12 mouse cellular contexts compared by ENCODE assay signal in the genomic region with DNA sequence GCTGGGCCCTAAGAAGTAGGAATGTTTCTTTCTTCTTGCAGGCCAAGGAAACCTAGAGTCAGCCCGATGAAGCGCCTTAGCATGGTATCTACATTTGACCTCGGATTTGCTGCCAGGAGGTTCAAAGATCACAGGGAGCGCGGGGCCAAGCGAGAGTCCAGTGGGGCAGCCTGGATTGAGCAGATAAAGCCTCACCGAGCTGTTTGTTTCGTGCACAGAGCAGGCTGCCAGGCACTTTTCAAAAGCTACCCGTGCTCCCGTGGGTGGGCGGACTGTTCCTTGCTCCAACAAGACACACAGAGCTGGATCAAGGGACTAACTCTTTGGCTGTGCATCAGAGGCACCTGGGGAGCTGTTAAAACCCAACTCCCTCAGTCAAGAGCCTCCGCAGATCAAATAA. TPM values are rescaled to one million over a fixed set of nuclear protein-coding genes. Genes with fewer than 3 reads are reported as not detected.
DNase-seq lines count a peak whose midpoint lies in the region; ATAC-seq and TF ChIP-seq lines count a peak whose summit lies in the region.
"Had no signal": no experiment of that assay in that cellular context is flagged by ENCODE, and none has a peak within 500 bp of the region (broad histone marks: within the 10 kb centered on the region; RNA-seq: fewer than 3 reads in every experiment).

No protein-coding gene starts in this region.

- H3K27me3 ChIP-seq in heart, embryonic 14.5 days (ENCODE audit: control insufficient read depth, insufficient read depth, low read length): peaks cover 17% of the 10 kb centered on the region
- no peaks in the 10 kb centered on the region for H3K27me3 ChIP-seq in intestine, embryonic 16.5 days (replicated peaks; ENCODE audit: control insufficient read depth, insufficient read depth, low read length)
- peaks cover 25% of the 10 kb centered on the region; the same call in 1 of the 2 replicates for H3K27me3 ChIP-seq in liver, embryonic 13.5 days
- no peaks in the 10 kb centered on the region for H3K27me3 ChIP-seq in midbrain, postnatal 0 days (ENCODE audit: insufficient read depth, low read length)
- H3K27me3 ChIP-seq in midbrain, embryonic 10.5 days (ENCODE audit: low read depth, poor library complexity, severe bottlenecking): peaks cover 51% of the 10 kb centered on the region

- H3K4me2 ChIP-seq in heart, embryonic 14.5 days (ENCODE audit: low read length): peak overlapping the region; percentile 35
- peak overlapping the region; percentile 28 for H3K4me2 ChIP-seq in intestine, embryonic 16.5 days (ENCODE audit: low read depth, low read length)
- H3K4me2 ChIP-seq in liver, embryonic 13.5 days: 0 out of 2 replicates have a peak overlapping the region, but pooled peaks have one; percentile 3
- no peak overlapping the region for H3K4me2 ChIP-seq in midbrain, postnatal 0 days (ENCODE audit: low read depth, low read length, poor library complexity, severe bottlenecking)

- no peak for TF ChIP-seq CTCF in midbrain, postnatal 0 days (IDR thresholded peaks at IDR 0.05)

- no peaks in the 10 kb centered on the region for H3K9me3 ChIP-seq in heart, embryonic 14.5 days (ENCODE audit: control insufficient read depth, low read length)
- H3K9me3 ChIP-seq in intestine, embryonic 16.5 days (ENCODE audit: control insufficient read depth, low read length): no peaks in the 10 kb centered on the region
- H3K9me3 ChIP-seq in liver, embryonic 13.5 days (replicated peaks): no peaks in the 10 kb centered on the region
- H3K9me3 ChIP-seq in midbrain, postnatal 0 days (ENCODE audit: low read length): no peaks in the 10 kb centered on the region
- no peaks in the 10 kb centered on the region for H3K9me3 ChIP-seq in midbrain, embryonic 10.5 days (replicated peaks)

- no peak for DNase-seq in heart, postnatal 10 days
- peak; percentile 39 for DNase-seq in brain, adult 2 months (ENCODE audit: low read depth, low spot score)
- DNase-seq in liver, embryonic 13.5 days: no peak
- DNase-seq in midbrain, postnatal 0 days (ENCODE audit: low spot score): no peak
- DNase-seq in midbrain, embryonic 10.5 days (ENCODE audit: low spot score): no peak
- DNase-seq in gastrocnemius, postnatal 4 days (ENCODE audit: low spot score in 2 of 2): no peak
- DNase-seq: lung, postnatal 10 days; spleen, adult 18-20 months; thymus, postnatal 36 days had no signal

- peak overlapping the region in 1 of 2 experiments; percentile 12; a peak in 1 of 4 replicates for H3K4me3 ChIP-seq in heart, embryonic 14.5 days (ENCODE audit: control insufficient read depth in 1 of 2, insufficient read depth in 1 of 2, low read depth in 1 of 2, low read length in 2 of 2)
- H3K4me3 ChIP-seq in intestine, embryonic 16.5 days (ENCODE audit: low read length): no peak overlapping the region
- no peak overlapping the region for H3K4me3 ChIP-seq in liver, embryonic 13.5 days (replicated peaks)
- no peak overlapping the region for H3K4me3 ChIP-seq in midbrain, postnatal 0 days (ENCODE audit: low read depth, low read length)
- H3K4me3 ChIP-seq in midbrain, embryonic 10.5 days: no peak overlapping the region

- H3K4me1 ChIP-seq in heart, embryonic 14.5 days (ENCODE audit: control insufficient read depth in 2 of 2, insufficient read depth in 2 of 2, low read length in 2 of 2): peaks cover 11 to 25% of the 10 kb centered on the region in 2 experiments
- peaks cover 30% of the 10 kb centered on the region for H3K4me1 ChIP-seq in intestine, embryonic 16.5 days (ENCODE audit: control insufficient read depth, insufficient read depth, low read length)
- peaks cover 9% of the 10 kb centered on the region for H3K4me1 ChIP-seq in liver, embryonic 13.5 days (replicated peaks)
- peaks cover 14% of the 10 kb centered on the region for H3K4me1 ChIP-seq in midbrain, postnatal 0 days (ENCODE audit: insufficient read depth, low read length)
- peaks cover 47% of the 10 kb centered on the region for H3K4me1 ChIP-seq in midbrain, embryonic 10.5 days

- no peak for ATAC-seq in heart, embryonic 14.5 days (ENCODE audit: insufficient number of reproducible peaks, insufficient read depth, low FRiP score, low read depth)
- ATAC-seq in intestine, embryonic 16.5 days: 0 out of 2 replicates have a peak, but pooled peaks have one; percentile 26
- no peak for ATAC-seq in liver, embryonic 13.5 days (ENCODE audit: low read depth)
- ATAC-seq in midbrain, postnatal 0 days (ENCODE audit: low FRiP score): no peak
- ATAC-seq: hindbrain, postnatal 0 days had no signal

- peak overlapping the region in 1 of 2 experiments; percentile 37; a peak in 2 of 4 replicates for H3K27ac ChIP-seq in heart, embryonic 14.5 days (replicated peaks in 1 of 2; ENCODE audit: control insufficient read depth in 1 of 2, insufficient read depth in 1 of 2, low read depth in 2 of 2, low read length in 2 of 2)
- H3K27ac ChIP-seq in intestine, embryonic 16.5 days (ENCODE audit: low read length): peak overlapping the region; percentile 57; the same call in 1 of the 2 replicates
- 0 out of 2 replicates have a peak overlapping the region, but pooled peaks have one; percentile 4 for H3K27ac ChIP-seq in liver, embryonic 13.5 days
- H3K27ac ChIP-seq in midbrain, postnatal 0 days (ENCODE audit: low read depth, low read length): no peak overlapping the region
- H3K27ac ChIP-seq in midbrain, embryonic 10.5 days (replicated peaks): no peak overlapping the region
- H3K27ac ChIP-seq: hindbrain, postnatal 0 days had no signal

- 41% methylated on average over 12 of the region's 12 CpGs for WGBS in heart, embryonic 14.5 days
- 52% methylated on average over 12 of the region's 12 CpGs for WGBS in intestine, embryonic 16.5 days
- 35% methylated on average over 12 of the region's 12 CpGs for WGBS in liver, embryonic 13.5 days (ENCODE audit: insufficient replicate concordance)
- WGBS in midbrain, postnatal 0 days: 47% methylated on average over 12 of the region's 12 CpGs
- WGBS in midbrain, embryonic 10.5 days: 54% methylated on average over 12 of the region's 12 CpGs

- peaks cover 2% of the 10 kb centered on the region; the same call in 1 of the 2 replicates for H3K36me3 ChIP-seq in heart, embryonic 14.5 days (ENCODE audit: control insufficient read depth, insufficient read depth, low read length)
- H3K36me3 ChIP-seq in intestine, embryonic 16.5 days (ENCODE audit: control insufficient read depth, insufficient read depth, low read length): no peaks in the 10 kb centered on the region
- no peaks in the 10 kb centered on the region for H3K36me3 ChIP-seq in liver, embryonic 13.5 days
- no peaks in the 10 kb centered on the region for H3K36me3 ChIP-seq in midbrain, postnatal 0 days (ENCODE audit: insufficient read depth, low read length)
- H3K36me3 ChIP-seq in midbrain, embryonic 10.5 days: no peaks in the 10 kb centered on the region

- peak overlapping the region; percentile 59 for H3K9ac ChIP-seq in heart, embryonic 14.5 days (ENCODE audit: low read length)
- peak overlapping the region; percentile 35; the same call in 1 of the 2 replicates for H3K9ac ChIP-seq in intestine, embryonic 16.5 days (ENCODE audit: low read depth, low read length)
- no peak overlapping the region for H3K9ac ChIP-seq in liver, embryonic 13.5 days
- H3K9ac ChIP-seq in midbrain, postnatal 0 days (replicated peaks; ENCODE audit: low read length, poor library complexity, severe bottlenecking): no peak overlapping the region

- intact Hi-C loops in heart, postnatal 10 days (cut with DNase I): no loop called here

RNA-seq across cellular contexts. Expression of a gene that starts 3.1 kb away (rescaled TPM):
- polyA plus RNA-seq in heart, embryonic 14.5 days (2014; fragmentation: Nextera tagmentation; extraction: Ambion mirVana): 202 and 337 TPM in 2 replicates
- total RNA-seq in heart, postnatal 10 days (2021): 100 to 1,000 TPM; 610 to 981 TPM
- polyA plus RNA-seq in intestine, embryonic 16.5 days (2015; fragmentation: Nextera tagmentation; extraction: Ambion mirVana): 50.5 and 65.8 TPM in 2 replicates
- 3.5 and 3.8 TPM in 2 replicates for polyA plus RNA-seq in liver, embryonic 13.5 days (2015; fragmentation: Nextera tagmentation; extraction: Ambion mirVana)
- total RNA-seq in midbrain, postnatal 0 days (2014; rRNA removed): 27.7 and 35.8 TPM in 2 replicates
- 35.0 and 36.2 TPM in 2 replicates for polyA plus RNA-seq in midbrain, postnatal 0 days (2015; fragmentation: Nextera tagmentation; extraction: Ambion mirVana)
- polyA plus RNA-seq in midbrain, embryonic 10.5 days (2016; fragmentation: Nextera tagmentation; extraction: Ambion mirVana): 0.88 and 2.0 TPM in 2 replicates
- 100 to 1,000 TPM; 334 to 400 TPM for total RNA-seq in gastrocnemius, postnatal 4 days (2021)

RNA-seq across cellular contexts. Expression of a gene that starts 55.6 kb away (rescaled TPM):
- 3.6 TPM in 2 replicates for polyA plus RNA-seq in heart, embryonic 14.5 days (2014; fragmentation: Nextera tagmentation; extraction: Ambion mirVana)
- 10 to 100 TPM; 10.0 to 11.4 TPM for total RNA-seq in heart, postnatal 10 days (2021)
- 3.4 and 3.8 TPM in 2 replicates for polyA plus RNA-seq in intestine, embryonic 16.5 days (2015; fragmentation: Nextera tagmentation; extraction: Ambion mirVana)
- 0.75 and 0.98 TPM in 2 replicates for polyA plus RNA-seq in liver, embryonic 13.5 days (2015; fragmentation: Nextera tagmentation; extraction: Ambion mirVana)
- total RNA-seq in midbrain, postnatal 0 days (2014; rRNA removed): 72.9 and 76.5 TPM in 2 replicates
- polyA plus RNA-seq in midbrain, postnatal 0 days (2015; fragmentation: Nextera tagmentation; extraction: Ambion mirVana): 15.5 and 16.7 TPM in 2 replicates
- polyA plus RNA-seq in midbrain, embryonic 10.5 days (2016; fragmentation: Nextera tagmentation; extraction: Ambion mirVana): 8.0 and 9.8 TPM in 2 replicates
- total RNA-seq in gastrocnemius, postnatal 4 days (2021): 10 to 100 TPM; 15.2 to 18.6 TPM

Comparison
In these comparisons a context has a peak if more than half of its experiments do, and no peak if none do; other contexts are left out.
1. H3K27ac ChIP-seq: peak in intestine, embryonic 16.5 days (single experiment) and liver, embryonic 13.5 days (single experiment); none in midbrain, postnatal 0 days (single experiment) and midbrain, embryonic 10.5 days (single experiment).
2. H3K9ac ChIP-seq: peak in heart, embryonic 14.5 days (single experiment) and intestine, embryonic 16.5 days (single experiment); none in liver, embryonic 13.5 days (single experiment) and midbrain, postnatal 0 days (single experiment).